Mouse (Mus musculus) cortical plate, adult 2 months (tissue): ENCODE results near the gene Calhm3. TPM values are rescaled to one million over a fixed set of nuclear protein-coding genes. Genes with fewer than 3 reads are reported as not detected.

Experiments
- H3K27ac ChIP-seq: fragments of 200-500 bp; 2 replicates; pipeline ENCODE4 v1.5.1; 2012; ENCODE audit warnings: low read length, control low read depth, inconsistent platforms; ENCODE audit not compliant: insufficient read depth
- H3K4me1 ChIP-seq: fragments of 200-500 bp; 2 replicates; pipeline ENCODE4 v1.6.1; 2011; ENCODE audit warnings: low read length; ENCODE audit not compliant: control insufficient read depth, insufficient read depth
- H3K4me3 ChIP-seq: fragments of 200-500 bp; 2 replicates; pipeline ENCODE4 v1.5.1; 2011; ENCODE audit warnings: mild to moderate bottlenecking, low read length, control low read depth; ENCODE audit not compliant: insufficient read depth
- CTCF ChIP-seq: fragments of 200-500 bp; IDR thresholded peaks from 2 replicates; pipeline ENCODE4 v1.5.1; 2011; ENCODE audit warnings: mild to moderate bottlenecking, control low read depth, low read length; ENCODE audit not compliant: insufficient read depth; ENCODE audit errors: extremely low read depth
- POLR2A ChIP-seq: fragments of 200-500 bp; IDR thresholded peaks from 2 replicates; pipeline ENCODE4 v1.6.1; 2011; ENCODE audit warnings: mild to moderate bottlenecking, low read length, control low read depth; ENCODE audit not compliant: insufficient read depth; ENCODE audit errors: extremely low read depth
- polyA plus RNA-seq: library from polyadenylated mRNA; depleted of rRNA; stranded (reverse); fragments of >200 nt; gene quantifications from 2 replicates; pipeline ENCODE4 v1.2.3, GENCODE M21; 2012; rRNA removed

The Calhm3 gene
- polyA plus RNA-seq, 1 experiment: 0.10 TPM

GRCm38 (mm10) chr19:47135568-47135967 is 22.0 kb downstream of the Calhm3 start:
- TF ChIP-seq CTCF (no peak), POLR2A (no peak)
- H3K4me3 ChIP-seq: no peak overlapping the region
- peaks cover 6% of the 10 kb centered on the region; the same call in 1 of the 2 replicates for H3K4me1 ChIP-seq
- no peak overlapping the region for H3K27ac ChIP-seq

- no peak overlapping the region for H3K27ac ChIP-seq
Measured at GRCm38 (mm10) chr19:47133161-47133560, 24.4 kb downstream of the Calhm3 start.

DNA sequence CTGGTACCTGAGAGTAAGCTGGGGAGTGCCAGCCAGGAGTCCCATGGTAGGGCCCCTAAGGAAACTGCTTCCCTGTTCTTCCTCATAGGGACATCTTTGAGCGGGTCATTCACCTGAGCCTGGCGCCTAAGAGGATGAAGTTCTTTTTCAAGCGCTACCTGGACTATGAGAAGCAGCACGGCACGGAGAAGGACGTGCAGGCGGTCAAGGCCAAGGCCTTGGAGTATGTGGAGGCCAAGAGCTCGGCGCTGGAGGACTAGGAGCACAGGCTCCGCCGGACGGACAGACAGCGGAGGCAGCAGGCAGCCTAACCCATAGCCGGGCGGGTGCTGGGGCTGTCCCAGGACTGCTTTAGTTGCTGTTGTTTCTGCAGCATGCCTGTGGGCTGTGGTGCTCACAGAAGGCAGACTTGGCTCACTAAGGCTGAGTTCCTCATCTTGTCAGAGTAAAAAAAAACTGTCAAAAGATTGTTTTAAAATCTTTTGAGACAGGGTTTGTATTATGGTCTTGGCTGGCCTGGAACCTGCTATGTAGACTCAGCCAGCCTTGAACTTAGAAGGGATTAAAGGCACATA is 26.9 kb downstream of the Calhm3 start:
- Histone ChIP-seq H3K4me3 (no peak overlapping the region), H3K27ac (no peak overlapping the region), H3K4me1 (no peaks in the 10 kb centered on the region)
- TF ChIP-seq CTCF (no peak), POLR2A (no peak)

More at GRCm38 (mm10) chr19:47133161-47133560, 24.4 kb downstream of the Calhm3 start:
- TF ChIP-seq POLR2A (no peak), CTCF (no peak)
- Histone ChIP-seq H3K4me3 (no peak overlapping the region), H3K4me1 (peaks cover 3% of the 10 kb centered on the region; the same call in 1 of the 2 replicates)

GRCm38 (mm10) chr19:47128835-47129234 is 28.7 kb downstream of the Calhm3 start:
- Histone ChIP-seq H3K27ac (no peak overlapping the region), H3K4me3 (no peak overlapping the region), H3K4me1 (no peaks in the 10 kb centered on the region)
- TF ChIP-seq POLR2A (no peak), CTCF (no peak)

DNA sequence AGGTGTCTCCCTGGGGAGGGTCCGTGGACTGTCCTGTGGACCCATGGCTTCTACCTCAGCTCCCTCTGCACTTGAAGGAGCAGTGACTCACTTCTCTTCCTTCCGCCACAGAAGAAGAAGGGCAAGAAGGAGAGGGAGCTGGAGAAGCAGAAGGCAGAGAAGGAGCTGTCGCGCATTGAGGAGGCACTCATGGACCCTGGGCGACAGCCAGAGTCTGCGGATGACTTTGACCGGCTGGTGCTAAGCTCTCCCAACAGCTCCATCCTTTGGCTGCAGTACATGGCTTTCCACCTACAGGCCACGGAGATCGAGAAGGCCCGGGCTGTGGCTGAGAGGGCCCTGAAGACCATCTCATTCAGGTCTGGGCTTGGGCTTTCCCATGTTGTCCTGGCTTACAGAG is 29.4 kb downstream of the Calhm3 start:
- H3K27ac ChIP-seq: no peak overlapping the region

GRCm38 (mm10) chr19:47122802-47123201 is 34.8 kb downstream of the Calhm3 start:
- Histone ChIP-seq H3K4me1 (no peaks in the 10 kb centered on the region), H3K27ac (no peak overlapping the region), H3K4me3 (no peak overlapping the region)
- TF ChIP-seq POLR2A: no peak
- peak; percentile 61 for TF ChIP-seq CTCF

More for the DNA sequence above, 29.4 kb downstream of the Calhm3 start:
- Histone ChIP-seq H3K4me1 (no peaks in the 10 kb centered on the region), H3K4me3 (no peak overlapping the region)
- no peak for TF ChIP-seq CTCF
- no peak for TF ChIP-seq POLR2A

DNA sequence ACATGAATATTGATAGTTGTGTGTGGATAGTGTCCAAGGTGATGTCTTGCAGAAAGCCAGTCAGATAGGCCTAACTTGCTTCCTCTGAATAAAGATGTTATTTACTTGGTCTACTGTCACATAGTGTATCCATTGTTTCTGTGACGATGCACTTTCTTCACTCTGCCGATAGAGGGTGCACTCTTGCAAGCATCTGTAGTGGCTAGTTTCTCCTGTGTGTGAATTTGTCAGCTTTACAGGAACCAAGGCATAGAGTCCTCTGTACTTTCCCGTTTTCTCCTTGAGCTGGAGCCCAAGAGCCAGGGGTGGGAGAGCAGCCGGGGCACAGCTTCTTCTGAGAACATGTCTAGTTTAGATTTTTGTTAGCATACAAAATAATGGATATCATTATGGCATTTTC is 36.5 kb downstream of the Calhm3 start:
- Histone ChIP-seq H3K27ac (no peak overlapping the region), H3K4me1 (no peaks in the 10 kb centered on the region), H3K4me3 (no peak overlapping the region)
- TF ChIP-seq POLR2A: no peak
- peak; percentile 76; the same call in 1 of the 2 replicates for TF ChIP-seq CTCF

GRCm38 (mm10) chr19:47118634-47119033 is 38.9 kb downstream of the Calhm3 start:
- TF ChIP-seq CTCF (no peak), POLR2A (no peak)
- no peak overlapping the region for H3K27ac ChIP-seq
- no peak overlapping the region for H3K4me3 ChIP-seq
- no peaks in the 10 kb centered on the region for H3K4me1 ChIP-seq

DNA sequence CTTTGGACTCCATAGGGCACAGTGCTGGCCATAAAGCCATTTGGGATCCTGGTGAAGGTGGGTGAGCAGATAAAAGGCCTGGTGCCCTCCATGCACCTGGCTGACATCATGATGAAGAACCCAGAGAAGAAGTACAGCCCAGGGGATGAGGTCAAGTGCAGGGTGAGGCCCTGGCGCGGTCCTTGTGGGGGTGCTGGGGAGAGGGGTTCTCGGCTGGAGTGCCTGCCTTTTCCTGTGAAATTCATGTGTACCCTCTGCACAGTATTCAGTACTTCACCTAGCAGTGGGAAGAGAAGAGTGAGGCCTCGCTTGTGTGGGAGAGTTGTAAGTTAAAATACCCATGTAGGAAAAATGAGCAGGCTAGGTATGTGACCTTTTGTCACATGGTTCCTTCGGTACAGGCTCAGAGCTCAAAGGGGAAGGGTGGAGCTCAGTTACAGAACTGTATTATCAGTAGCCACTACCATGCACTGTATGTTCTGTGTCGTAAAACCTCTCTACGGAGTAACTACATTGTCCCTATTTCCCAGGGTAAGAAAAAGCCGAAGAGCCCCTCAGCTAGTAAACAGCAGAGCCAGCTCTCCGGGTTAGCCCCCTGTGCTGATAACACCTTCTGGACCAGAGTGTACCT is 52.8 kb downstream of the Calhm3 start:
- Histone ChIP-seq H3K27ac (no peak overlapping the region), H3K4me3 (no peak overlapping the region), H3K4me1 (no peaks in the 10 kb centered on the region)
- no peak for TF ChIP-seq POLR2A
- TF ChIP-seq CTCF: no peak

Other genes starting within 250 kb of the Calhm3 start
- 124 and 127 TPM in 2 replicates for gene Ina, start 143.1 kb downstream of the Calhm3 start, polyA plus RNA-seq
- gene Nt5c2, start 142.6 kb downstream of the Calhm3 start, polyA plus RNA-seq: 46.7 and 50.3 TPM in 2 replicates
- 35.5 and 38.3 TPM in 2 replicates for gene Pcgf6, start 106.9 kb downstream of the Calhm3 start, polyA plus RNA-seq
- 3.8 and 4.1 TPM in 2 replicates for gene Taf5, start 90.0 kb downstream of the Calhm3 start, polyA plus RNA-seq
- 897 and 1,011 TPM in 2 replicates for gene Usmg5, start 67.1 kb downstream of the Calhm3 start, polyA plus RNA-seq
- 11.3 and 12.2 TPM in 2 replicates for gene Pdcd11, start 67.0 kb downstream of the Calhm3 start, polyA plus RNA-seq
- gene Calhm2, start 19.5 kb downstream of the Calhm3 start, polyA plus RNA-seq: 4.6 and 5.3 TPM in 2 replicates
- not detected in 2 replicates for gene Calhm1, start 13.5 kb downstream of the Calhm3 start, polyA plus RNA-seq
- gene Neurl1a, start 21.1 kb upstream of the Calhm3 start, polyA plus RNA-seq: 118 and 124 TPM in 2 replicates